Mouse (Mus musculus) MN1 (cell line): ENCODE data around the gene Scgb2b2.

Source experiments
- DNase-seq: peaks from one replicate; pipeline ENCODE4 v3.0.0-alpha.2; 2016; ENCODE audit warnings: low spot score

Scgb2b2 gene

DNA sequence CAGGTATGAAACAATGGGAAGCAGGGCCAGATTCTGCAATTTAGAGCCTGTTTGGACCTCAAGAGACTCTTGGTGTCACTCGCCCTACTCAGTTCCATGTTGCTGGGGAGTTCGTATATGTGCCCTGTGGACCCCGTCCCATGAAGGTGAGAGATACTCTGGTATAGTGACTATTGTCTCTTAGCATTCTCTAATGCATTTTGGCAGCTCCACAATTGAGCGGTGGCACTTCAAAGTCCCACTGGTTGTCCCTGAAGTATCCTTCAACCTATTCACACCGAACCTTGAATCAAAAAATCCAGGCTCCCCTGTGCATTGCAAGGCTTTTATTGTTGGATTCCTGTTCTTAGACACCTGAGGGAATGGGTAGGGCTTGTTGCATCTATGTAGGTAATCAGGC, at the start of gene Scgb2b2:
Gene Scgb2b2 (plus strand): TSS at position 301 of the 400 bp plus-strand sequence.
- no peak for DNase-seq

DNA sequence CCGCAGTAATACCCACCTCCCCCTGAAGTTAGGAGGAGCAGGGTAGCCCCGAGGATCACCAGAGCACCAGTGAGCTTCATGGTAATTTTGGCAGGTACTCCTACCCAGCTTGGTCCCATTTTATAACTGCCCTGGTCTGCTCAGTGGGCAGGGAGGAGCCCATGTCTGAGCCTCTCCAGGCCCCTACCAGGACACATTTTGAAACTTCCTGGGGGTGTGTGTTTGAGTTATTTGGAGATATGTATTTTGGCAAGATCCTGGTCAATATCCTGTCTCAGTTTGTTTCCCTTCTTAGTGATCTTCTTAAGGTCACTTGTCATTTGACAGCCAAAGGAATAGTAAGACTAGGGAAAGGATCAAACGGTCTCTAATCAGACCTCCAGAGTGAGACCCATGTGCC, 1.4 kb downstream of the Scgb2b2 start, which contains the start of gene Scgb1b2:
Gene Scgb1b2 (minus strand): TSS at position 101 of the 400 bp plus-strand sequence.
- DNase-seq: no peak
